24 mouse cellular contexts compared by ENCODE assay signal in genomic region chr2:47991132-47991531, GRCm38 (mm10).
DNase-seq lines count a peak whose midpoint lies in the region; ATAC-seq and TF ChIP-seq lines count a peak whose summit lies in the region.
"Had no signal": no experiment of that assay in that cellular context is flagged by ENCODE, and none has a peak within 500 bp of the region (broad histone marks: within the 10 kb centered on the region; RNA-seq: fewer than 3 reads in every experiment).

No protein-coding gene starts in this region.

- H3K9ac ChIP-seq in forebrain, embryonic 14.5 days (ENCODE audit: low read length): no peak overlapping the region
- no peak overlapping the region for H3K9ac ChIP-seq in forebrain, embryonic 16.5 days (replicated peaks; ENCODE audit: low read depth, low read length)
- H3K9ac ChIP-seq in forebrain, embryonic 12.5 days: no peak overlapping the region
- no peak overlapping the region for H3K9ac ChIP-seq in lung, embryonic 14.5 days
- H3K9ac ChIP-seq: embryonic facial prominence, embryonic 12.5 days had no signal

- no peaks in the 10 kb centered on the region for H3K4me1 ChIP-seq in forebrain, embryonic 14.5 days (ENCODE audit: control insufficient read depth, insufficient read depth, low read length)
- no peaks in the 10 kb centered on the region for H3K4me1 ChIP-seq in forebrain, embryonic 10.5 days
- H3K4me1 ChIP-seq in forebrain, embryonic 16.5 days (replicated peaks; ENCODE audit: control insufficient read depth, insufficient read depth, low read length): no peaks in the 10 kb centered on the region
- no peaks in the 10 kb centered on the region for H3K4me1 ChIP-seq in forebrain, embryonic 12.5 days
- H3K4me1 ChIP-seq in lung, embryonic 14.5 days (ENCODE audit: insufficient read depth): no peaks in the 10 kb centered on the region
- no peaks in the 10 kb centered on the region for H3K4me1 ChIP-seq in hindbrain, embryonic 10.5 days (replicated peaks)
- H3K4me1 ChIP-seq: embryonic facial prominence, embryonic 10.5 days; embryonic facial prominence, embryonic 12.5 days had no signal

- H3K27ac ChIP-seq in forebrain, embryonic 14.5 days (ENCODE audit: low read depth, low read length): no peak overlapping the region
- H3K27ac ChIP-seq in forebrain, embryonic 10.5 days: no peak overlapping the region
- H3K27ac ChIP-seq in forebrain, embryonic 16.5 days (ENCODE audit: low read length): no peak overlapping the region
- H3K27ac ChIP-seq in forebrain, embryonic 12.5 days: no peak overlapping the region
- H3K27ac ChIP-seq in lung, embryonic 14.5 days (ENCODE audit: low read depth): no peak overlapping the region
- H3K27ac ChIP-seq in hindbrain, embryonic 10.5 days: no peak overlapping the region
- H3K27ac ChIP-seq: embryonic facial prominence, embryonic 10.5 days; embryonic facial prominence, embryonic 12.5 days had no signal

- DNase-seq in forebrain, embryonic 14.5 days (ENCODE audit: low spot score): peak; percentile 53
- DNase-seq in forebrain, embryonic 10.5 days (ENCODE audit: extremely low spot score, low spot score): no peak
- DNase-seq in lung, embryonic 14.5 days: peak; percentile 55
- DNase-seq in lung, postnatal 14 days: no peak
- DNase-seq in brain, embryonic 14.5 days (ENCODE audit: low read depth): peak; percentile 49
- no peak for DNase-seq in hindbrain, embryonic 10.5 days (ENCODE audit: low spot score)
- DNase-seq: adrenal gland, adult 8-10 months; adrenal gland, postnatal 14 days; adrenal gland, postnatal 36 days; B cell, adult 2 months; cerebellum, adult 11-12 months; cerebellum, adult 2 months; cerebellum, adult 9-10 months; cerebellum, postnatal 10 days; cerebellum, postnatal 25 days had no signal

- no peak for TF ChIP-seq CTCF in lung, embryonic 14.5 days (IDR thresholded peaks at IDR 0.05; ENCODE audit: low read depth)
- TF ChIP-seq CTCF in brain, embryonic 14.5 days (IDR thresholded peaks at IDR 0.05; ENCODE audit: borderline replicate concordance, extremely low read depth, insufficient read depth, insufficient read length): no peak

- peak; percentile 26; the same call in 1 of the 2 replicates for ATAC-seq in forebrain, embryonic 14.5 days
- peak; percentile 57 for ATAC-seq in forebrain, embryonic 16.5 days
- no peak for ATAC-seq in forebrain, embryonic 12.5 days (ENCODE audit: low FRiP score)
- no peak for ATAC-seq in lung, embryonic 14.5 days (ENCODE audit: insufficient read depth)
- ATAC-seq: activated CD4-positive, CD25-positive, alpha-beta regulatory T cell, adult 4 months; CD4-positive, CD25-positive, alpha-beta regulatory T cell, adult 4 months; Patski had no signal

- H3K36me3 ChIP-seq in forebrain, embryonic 14.5 days (ENCODE audit: control insufficient read depth, insufficient read depth, low read length): no peaks in the 10 kb centered on the region
- no peaks in the 10 kb centered on the region for H3K36me3 ChIP-seq in forebrain, embryonic 10.5 days (replicated peaks)
- H3K36me3 ChIP-seq in forebrain, embryonic 16.5 days (ENCODE audit: control insufficient read depth, insufficient read depth): no peaks in the 10 kb centered on the region
- no peaks in the 10 kb centered on the region for H3K36me3 ChIP-seq in forebrain, embryonic 12.5 days (replicated peaks)
- no peaks in the 10 kb centered on the region for H3K36me3 ChIP-seq in lung, embryonic 14.5 days (ENCODE audit: insufficient read depth)
- no peaks in the 10 kb centered on the region for H3K36me3 ChIP-seq in hindbrain, embryonic 10.5 days
- H3K36me3 ChIP-seq: embryonic facial prominence, embryonic 10.5 days; embryonic facial prominence, embryonic 12.5 days; G1E had no signal

- H3K9me3 ChIP-seq in forebrain, embryonic 14.5 days (replicated peaks; ENCODE audit: control insufficient read depth, low read length): no peaks in the 10 kb centered on the region
- no peaks in the 10 kb centered on the region for H3K9me3 ChIP-seq in forebrain, embryonic 10.5 days
- no peaks in the 10 kb centered on the region for H3K9me3 ChIP-seq in forebrain, embryonic 16.5 days (ENCODE audit: control insufficient read depth, low read length)
- no peaks in the 10 kb centered on the region for H3K9me3 ChIP-seq in forebrain, embryonic 12.5 days
- H3K9me3 ChIP-seq in lung, embryonic 14.5 days (ENCODE audit: low read depth, low read length): no peaks in the 10 kb centered on the region
- H3K9me3 ChIP-seq in hindbrain, embryonic 10.5 days: no peaks in the 10 kb centered on the region
- H3K9me3 ChIP-seq: embryonic facial prominence, embryonic 10.5 days; embryonic facial prominence, embryonic 12.5 days; G1E had no signal

- no peaks in the 10 kb centered on the region for H3K27me3 ChIP-seq in forebrain, embryonic 14.5 days (replicated peaks; ENCODE audit: control insufficient read depth, insufficient read depth, low read length)
- H3K27me3 ChIP-seq in forebrain, embryonic 10.5 days (ENCODE audit: poor library complexity, severe bottlenecking): no peaks in the 10 kb centered on the region
- H3K27me3 ChIP-seq in forebrain, embryonic 16.5 days (replicated peaks; ENCODE audit: control insufficient read depth, insufficient read depth, low read length): no peaks in the 10 kb centered on the region
- no peaks in the 10 kb centered on the region for H3K27me3 ChIP-seq in forebrain, embryonic 12.5 days
- H3K27me3 ChIP-seq in lung, embryonic 14.5 days (ENCODE audit: insufficient read depth, low read length): no peaks in the 10 kb centered on the region
- no peaks in the 10 kb centered on the region for H3K27me3 ChIP-seq in hindbrain, embryonic 10.5 days (ENCODE audit: insufficient read depth, poor library complexity, severe bottlenecking)
- H3K27me3 ChIP-seq: CH12.LX; embryonic facial prominence, embryonic 12.5 days had no signal

- 50% methylated on average over 1 of the region's 1 CpGs for WGBS in forebrain, embryonic 14.5 days
- WGBS in forebrain, embryonic 10.5 days: 79% methylated on average over 1 of the region's 1 CpGs
- 50% methylated on average over 1 of the region's 1 CpGs for WGBS in forebrain, embryonic 16.5 days
- 70% methylated on average over 1 of the region's 1 CpGs for WGBS in forebrain, embryonic 12.5 days
- WGBS in lung, embryonic 14.5 days: 28% methylated on average over 1 of the region's 1 CpGs
- 84% methylated on average over 1 of the region's 1 CpGs for WGBS in hindbrain, embryonic 10.5 days

- no peak overlapping the region for H3K4me2 ChIP-seq in forebrain, embryonic 14.5 days (ENCODE audit: low read length)
- H3K4me2 ChIP-seq in forebrain, embryonic 16.5 days (ENCODE audit: low read length): no peak overlapping the region
- H3K4me2 ChIP-seq in forebrain, embryonic 12.5 days: no peak overlapping the region
- no peak overlapping the region for H3K4me2 ChIP-seq in lung, embryonic 14.5 days
- H3K4me2 ChIP-seq: embryonic facial prominence, embryonic 12.5 days had no signal

- no peak for TF ChIP-seq POLR2A in brain, embryonic 14.5 days (IDR thresholded peaks at IDR 0.05; ENCODE audit: borderline replicate concordance, extremely low read depth, insufficient read depth, insufficient read length, poor library complexity, severe bottlenecking)

- H3K4me3 ChIP-seq in forebrain, embryonic 14.5 days (ENCODE audit: low read depth, low read length): no peak overlapping the region
- no peak overlapping the region for H3K4me3 ChIP-seq in forebrain, embryonic 10.5 days
- no peak overlapping the region for H3K4me3 ChIP-seq in forebrain, embryonic 16.5 days (replicated peaks; ENCODE audit: low read length)
- H3K4me3 ChIP-seq in forebrain, embryonic 12.5 days (replicated peaks): no peak overlapping the region
- H3K4me3 ChIP-seq in lung, embryonic 14.5 days (ENCODE audit: low read depth, low read length): no peak overlapping the region
- H3K4me3 ChIP-seq in hindbrain, embryonic 10.5 days: no peak overlapping the region
- H3K4me3 ChIP-seq: embryonic facial prominence, embryonic 10.5 days; embryonic facial prominence, embryonic 12.5 days had no signal

Comparison
In these comparisons a context has a peak if more than half of its experiments do, and no peak if none do; other contexts are left out.
1. ATAC-seq: peak in forebrain, embryonic 14.5 days (single experiment) and forebrain, embryonic 16.5 days (single experiment); none in forebrain, embryonic 12.5 days (single experiment) and lung, embryonic 14.5 days (single experiment).
2. DNase-seq: peak in forebrain, embryonic 14.5 days (single experiment), lung, embryonic 14.5 days (single experiment) and brain, embryonic 14.5 days (single experiment); none in forebrain, embryonic 10.5 days (single experiment), lung, postnatal 14 days (single experiment) and hindbrain, embryonic 10.5 days (single experiment).